Mouse (Mus musculus) E14TG2a.4 (cell line): ENCODE results near the gene Sgcd.

Source experiments
- H3K27me3 ChIP-seq: 2 replicates; pipeline ENCODE4 v1.6.1; 2014; ENCODE audit warnings: low read length, control low read depth; ENCODE audit not compliant: insufficient read depth
- H3K36me3 ChIP-seq: 2 replicates; pipeline ENCODE4 v1.6.1; 2014; ENCODE audit warnings: low read length, control low read depth; ENCODE audit not compliant: insufficient read depth
- H3K4me1 ChIP-seq: replicated peaks from 2 replicates; pipeline ENCODE4 v1.6.1; 2014; ENCODE audit warnings: low read depth, low read length, control low read depth
- H3K4me3 ChIP-seq: replicated peaks from 2 replicates; pipeline ENCODE4 v1.5.1; 2014; ENCODE audit warnings: mild to moderate bottlenecking, low read length
- H3K9me3 ChIP-seq: 2 replicates; pipeline ENCODE4 v1.6.1; 2014; ENCODE audit warnings: low read length, control low read depth
- CTCF ChIP-seq: conservative IDR thresholded peaks from 2 replicates; pipeline ENCODE4 v1.5.1; 2014; ENCODE audit warnings: low read length
- NANOG ChIP-seq: IDR thresholded peaks from 2 replicates; pipeline ENCODE4 v1.6.1; 2014; ENCODE audit warnings: borderline replicate concordance, low read length, mixed read lengths
- POU5F1 ChIP-seq: IDR thresholded peaks from 2 replicates; pipeline ENCODE4 v1.6.1; 2014; ENCODE audit warnings: low read length, borderline replicate concordance

The Sgcd gene

DNA sequence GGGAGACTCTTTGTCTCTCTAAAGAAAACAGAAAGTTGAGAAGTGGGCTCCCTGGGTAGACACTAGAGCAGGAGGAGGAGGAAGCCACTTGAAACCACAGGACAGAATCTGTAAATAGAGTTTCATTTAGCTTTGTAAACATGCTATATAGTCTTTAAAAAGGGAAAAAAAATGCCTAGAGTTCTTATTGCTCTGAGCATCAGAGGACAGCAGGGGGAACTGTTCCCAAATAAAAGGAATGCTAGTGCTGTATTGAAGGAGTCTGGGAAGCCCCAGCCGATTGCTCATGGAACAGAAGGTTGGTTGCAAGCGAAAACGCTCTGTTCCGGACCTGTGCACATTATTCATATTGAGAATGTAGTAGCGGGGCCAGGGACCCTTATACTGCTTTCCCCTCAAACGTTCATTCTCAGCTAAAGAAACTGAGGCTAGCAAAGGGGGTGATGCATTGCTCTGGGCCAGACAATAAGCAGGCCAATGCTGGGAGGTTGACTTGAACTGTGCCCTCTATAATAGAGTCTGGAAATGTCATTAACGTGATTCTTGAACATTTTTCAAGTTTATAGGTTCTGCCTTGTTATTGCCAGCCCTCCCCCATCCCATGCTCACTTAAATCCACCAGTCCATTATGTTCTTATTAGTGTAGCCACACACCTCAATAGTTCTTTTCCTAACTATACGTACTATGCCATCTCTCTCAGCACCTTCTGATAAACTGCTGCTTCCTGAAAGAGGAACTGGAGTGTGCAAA lies 1140.4 kb downstream of the Sgcd start:
- TF ChIP-seq NANOG (no peak), POU5F1 (no peak), CTCF (no peak)

DNA sequence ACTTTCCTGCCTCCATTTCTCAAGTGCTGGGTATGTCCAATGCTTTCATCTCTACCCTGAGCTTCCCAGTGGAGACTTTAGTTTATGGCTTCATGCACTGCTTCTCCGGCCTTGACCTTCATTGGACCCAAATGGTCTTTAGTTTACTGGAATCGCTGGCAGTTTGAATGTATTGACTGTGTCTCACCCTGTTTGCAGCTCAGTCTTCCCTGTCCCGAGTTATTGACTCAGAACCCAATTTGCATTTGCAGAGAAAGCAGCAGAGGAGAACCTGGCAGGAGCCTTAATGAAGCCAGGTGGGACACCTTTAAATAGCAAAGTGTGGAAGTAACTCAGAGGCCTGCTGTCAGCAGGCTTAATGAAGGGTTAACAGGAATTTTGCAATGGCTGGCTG lies 1140.9 kb downstream of the Sgcd start:
- no peaks in the 10 kb centered on the region for H3K27me3 ChIP-seq
- peaks cover 26% of the 10 kb centered on the region for H3K4me1 ChIP-seq
- H3K9me3 ChIP-seq = no peaks in the 10 kb centered on the region
- no peak overlapping the region for H3K4me3 ChIP-seq
- TF ChIP-seq NANOG (no peak), POU5F1 (no peak), CTCF (no peak)
- H3K36me3 ChIP-seq = no peaks in the 10 kb centered on the region

More for the DNA sequence above, 1140.4 kb downstream of the Sgcd start:
- H3K9me3 ChIP-seq = no peaks in the 10 kb centered on the region
- no peaks in the 10 kb centered on the region for H3K36me3 ChIP-seq
- no peaks in the 10 kb centered on the region for H3K27me3 ChIP-seq
- no peak overlapping the region for H3K4me3 ChIP-seq
- peaks cover 26% of the 10 kb centered on the region for H3K4me1 ChIP-seq

DNA sequence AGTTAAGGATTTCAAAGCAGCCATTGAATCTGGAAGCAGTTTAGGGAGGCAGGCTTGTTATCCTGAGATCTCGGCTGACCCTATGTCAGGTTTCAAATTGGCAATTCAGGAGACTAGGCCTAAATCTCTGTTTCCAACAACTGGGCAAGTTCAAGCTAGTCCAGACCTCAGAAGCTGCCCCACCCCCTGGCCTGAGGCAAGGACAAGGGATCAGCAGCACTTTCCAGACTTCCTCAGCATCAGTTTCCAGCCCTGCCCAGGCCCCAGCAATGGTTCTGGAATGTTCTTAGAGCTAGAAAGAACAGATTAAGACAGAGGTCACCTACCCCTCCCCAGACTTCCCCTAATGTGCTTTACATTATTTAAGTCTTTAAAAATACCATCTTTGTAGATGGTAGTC lies 1142.1 kb downstream of the Sgcd start:
- H3K4me1 ChIP-seq = peaks cover 26% of the 10 kb centered on the region
- no peaks in the 10 kb centered on the region for H3K27me3 ChIP-seq
- no peaks in the 10 kb centered on the region for H3K36me3 ChIP-seq
- TF ChIP-seq POU5F1 (no peak), CTCF (no peak), NANOG (no peak)
- H3K4me3 ChIP-seq = no peak overlapping the region
- H3K9me3 ChIP-seq = no peaks in the 10 kb centered on the region
